12 mouse cellular contexts compared by ENCODE assay signal in genomic region chr13:20139825-20140665, GRCm38 (mm10). TPM values are rescaled to one million over a fixed set of nuclear protein-coding genes. Genes with fewer than 3 reads are reported as not detected.
DNase-seq lines count a peak whose midpoint lies in the region; ATAC-seq lines count a peak whose summit lies in the region.
"Had no signal": no experiment of that assay in that cellular context is flagged by ENCODE, and none has a peak within 500 bp of the region (broad histone marks: within the 10 kb centered on the region; RNA-seq: fewer than 3 reads in every experiment).

No protein-coding gene starts in this region.

- H3K4me1 ChIP-seq in neural tube, embryonic 15.5 days = peaks cover 28% of the 10 kb centered on the region
- H3K4me1 ChIP-seq in hindbrain, embryonic 12.5 days = peaks cover 3% of the 10 kb centered on the region

- H3K36me3 ChIP-seq in neural tube, embryonic 15.5 days = no peaks in the 10 kb centered on the region
- H3K36me3 ChIP-seq in hindbrain, embryonic 12.5 days = no peaks in the 10 kb centered on the region
- H3K36me3 ChIP-seq: G1E; hindbrain, embryonic 10.5 days; limb, embryonic 15.5 days had no signal

- no peak overlapping the region for H3K4me2 ChIP-seq in neural tube, embryonic 15.5 days
- no peak overlapping the region for H3K4me2 ChIP-seq in hindbrain, embryonic 12.5 days (replicated peaks)
- H3K4me2 ChIP-seq: limb, embryonic 15.5 days had no signal

- 69% methylated on average over 4 of the region's 4 CpGs for whole genome bisulfite sequencing in neural tube, embryonic 15.5 days
- WGBS in hindbrain, embryonic 12.5 days = 80% methylated on average over 4 of the region's 4 CpGs

- peak; percentile 32 to 38 for DNase-seq in lung, adult 18-20 months
- no peak for DNase-seq in lung, postnatal 25 days (ENCODE audit: low spot score)
- DNase-seq in CD4-positive, CD25-positive, alpha-beta regulatory T cell, adult 2 months (ENCODE audit: low read depth, low spot score) = peak; percentile 67
- no peak for DNase-seq in gastrocnemius, adult 18-20 months (ENCODE audit: low spot score)
- DNase-seq: kidney, adult 8-10 months had no signal

- no peak overlapping the region for H3K4me3 ChIP-seq in neural tube, embryonic 15.5 days (replicated peaks)
- H3K4me3 ChIP-seq in hindbrain, embryonic 12.5 days = no peak overlapping the region
- H3K4me3 ChIP-seq: heart, adult 2 months; hindbrain, embryonic 10.5 days; limb, embryonic 15.5 days had no signal

- H3K9me3 ChIP-seq in neural tube, embryonic 15.5 days (replicated peaks) = no peaks in the 10 kb centered on the region
- H3K9me3 ChIP-seq in hindbrain, embryonic 12.5 days (replicated peaks) = no peaks in the 10 kb centered on the region
- H3K9me3 ChIP-seq: G1E; hindbrain, embryonic 10.5 days; limb, embryonic 15.5 days had no signal

- H3K27ac ChIP-seq in neural tube, embryonic 15.5 days (replicated peaks) = no peak overlapping the region
- H3K27ac ChIP-seq in hindbrain, embryonic 12.5 days = no peak overlapping the region
- H3K27ac ChIP-seq: heart, adult 2 months; hindbrain, embryonic 10.5 days; limb, embryonic 15.5 days had no signal

- no peak overlapping the region for H3K9ac ChIP-seq in neural tube, embryonic 15.5 days (replicated peaks)
- no peak overlapping the region for H3K9ac ChIP-seq in hindbrain, embryonic 12.5 days
- H3K9ac ChIP-seq: limb, embryonic 15.5 days had no signal

- ATAC-seq in granulocyte monocyte progenitor cell, adult 5-6 weeks (replicated peaks; ENCODE audit: poor library complexity, severe bottlenecking) = peak; percentile 90
- 0 out of 2 replicates have a peak, but pooled peaks have one; percentile 11 for ATAC-seq in neural tube, embryonic 15.5 days (ENCODE audit: low FRiP score)
- ATAC-seq in hindbrain, embryonic 12.5 days (ENCODE audit: low FRiP score) = no peak

- H3K27me3 ChIP-seq in neural tube, embryonic 15.5 days (replicated peaks) = no peaks in the 10 kb centered on the region
- H3K27me3 ChIP-seq in hindbrain, embryonic 12.5 days = no peaks in the 10 kb centered on the region
- H3K27me3 ChIP-seq: limb, embryonic 15.5 days had no signal

RNA-seq across cellular contexts. Expression of gene Elmo1, which starts 49.6 kb away (rescaled TPM):
- total RNA-seq in granulocyte monocyte progenitor cell, adult 5-6 weeks (2014; fragmentation: Nextera tagmentation) = 98.4 and 131 TPM in 2 replicates
- total RNA-seq in granulocyte monocyte progenitor cell, adult 5-6 weeks (2017) = 62.1 and 64.0 TPM in 2 replicates
- polyA plus RNA-seq in neural tube, embryonic 15.5 days (2015; fragmentation: Nextera tagmentation; extraction: Ambion mirVana) = 42.9 and 43.3 TPM in 2 replicates
- total RNA-seq in gastrocnemius, adult 18-20 months (2021) = 1 to 10 TPM; 2.0 to 2.7 TPM
- 28.9 and 33.3 TPM in 2 replicates for polyA plus RNA-seq in hindbrain, embryonic 12.5 days (2016; fragmentation: Nextera tagmentation; extraction: Ambion mirVana)
- polyA plus RNA-seq: G1E had no signal

Comparison
In these comparisons a context has a peak if more than half of its experiments do, and no peak if none do; other contexts are left out.
1. DNase-seq: peak in lung, adult 18-20 months (2 of 2) and CD4-positive, CD25-positive, alpha-beta regulatory T cell, adult 2 months (single experiment); none in lung, postnatal 25 days (single experiment) and gastrocnemius, adult 18-20 months (single experiment).
2. RNA of gene Elmo1, which starts 49.6 kb away (total RNA-seq): 62.1 to 131 TPM in granulocyte monocyte progenitor cell, adult 5-6 weeks; 2.0 to 2.7 TPM in gastrocnemius, adult 18-20 months; every median in the first group is over 10 times any median in the second.